Mouse (Mus musculus) left cerebral cortex, postnatal 36 days (tissue): ENCODE data around the gene Cyp4a10. TPM values are rescaled to one million over a fixed set of nuclear protein-coding genes. Genes with fewer than 3 reads are reported as not detected.

Experiments used
- total RNA-seq, 2 experiments: library from RNA; stranded (reverse); gene quantifications; 2 replicates each; pipeline ENCODE4 v1.2.3; 2021

The Cyp4a10 gene
- total RNA-seq, 2 experiments from 2014 or later, result not detected

Other genes with a start within 250 kb of the Cyp4a10 start
- gene Cyp4a12a, start 219.2 kb upstream of the Cyp4a10 start, total RNA-seq, result not detected
- gene Cyp4a12b, start 106.6 kb upstream of the Cyp4a10 start, total RNA-seq, result not detected
- gene Cyp4a30b, start 65.7 kb upstream of the Cyp4a10 start, total RNA-seq, result not detected
- gene Cyp4a14, start 22.1 kb upstream of the Cyp4a10 start, total RNA-seq, result not detected
- gene Cyp4a31, start 45.4 kb downstream of the Cyp4a10 start, total RNA-seq, result not detected
- gene Cyp4a32, start 82.7 kb downstream of the Cyp4a10 start, total RNA-seq, result not detected
- 1 to 10 TPM; 1.7 to 1.8 TPM for gene Cyp4b1, start 129.5 kb downstream of the Cyp4a10 start, total RNA-seq
- 10 to 100 TPM; 52.1 to 55.5 TPM for gene Efcab14, start 219.5 kb downstream of the Cyp4a10 start, total RNA-seq